Mouse (Mus musculus) CH12.LX (cell line): ENCODE measurements around the gene Actl11. TPM values are rescaled to one million over a fixed set of nuclear protein-coding genes. Genes with fewer than 3 reads are reported as not detected.

Experiments
- DNase-seq: peaks from one replicate; pipeline ENCODE4 v3.0.0-alpha.2; 2013; ENCODE audit errors: extremely low read depth
- H3K27ac ChIP-seq: 2 replicates; pipeline ENCODE4 v1.5.1; 2012; ENCODE audit warnings: low read depth, mild to moderate bottlenecking, control low read depth, moderate library complexity; ENCODE audit not compliant: insufficient read depth
- H3K27me3 ChIP-seq: replicated peaks from 2 replicates; pipeline ENCODE3; 2012; ENCODE audit warnings: inconsistent platforms
- H3K36me3 ChIP-seq, 2 experiments: replicated peaks in 1 of 2; 2 replicates each; pipeline versions ENCODE3 to v1.6.1; 2012; ENCODE audit warnings: inconsistent platforms in 1 of 2, low read length in 1 of 2, mild to moderate bottlenecking in 1 of 2, mixed read lengths in 1 of 2, moderate library complexity in 1 of 2; ENCODE audit not compliant: control insufficient read depth in 1 of 2, insufficient read depth in 1 of 2
- H3K4me1 ChIP-seq, 2 experiments: 2 replicates each; pipeline ENCODE4 v1.6.1; 2012; ENCODE audit warnings: inconsistent platforms in 1 of 2, moderate library complexity in 1 of 2; ENCODE audit not compliant: insufficient read depth in 2 of 2, control insufficient read depth in 1 of 2
- H3K4me2 ChIP-seq: 2 replicates; pipeline ENCODE4 v1.6.1; 2012; ENCODE audit warnings: low read depth, mild to moderate bottlenecking, control low read depth; ENCODE audit not compliant: poor library complexity, insufficient read depth, severe bottlenecking
- H3K4me3 ChIP-seq, 3 experiments: fragments of 150-350 bp in 1 of 3; sonication (generic) in 1 of 3; replicated peaks in 1 of 3; 2 replicates each; pipeline versions ENCODE3 to v1.5.1; 2011 to 2012; ENCODE audit warnings: low read depth in 2 of 3, low read length in 2 of 3, mild to moderate bottlenecking in 2 of 3, moderate library complexity in 2 of 3, control low read depth in 1 of 3, improper control_type of control experiment in 1 of 3, inconsistent platforms in 1 of 3, mixed read lengths in 1 of 3; ENCODE audit not compliant: poor library complexity in 1 of 3
- H3K79me2 ChIP-seq: replicated peaks from 2 replicates; pipeline ENCODE4 v1.6.1; 2012; ENCODE audit warnings: mild to moderate bottlenecking, moderate library complexity; ENCODE audit not compliant: control insufficient read depth, poor library complexity, insufficient read depth, severe bottlenecking; ENCODE audit errors: extremely low read depth
- H3K9ac ChIP-seq: 2 replicates; pipeline ENCODE4 v1.6.1; 2012; ENCODE audit warnings: low read depth, mild to moderate bottlenecking, control low read depth, moderate library complexity; ENCODE audit not compliant: insufficient read depth
- H3K9me3 ChIP-seq: replicated peaks from 2 replicates; pipeline ENCODE3; 2012; ENCODE audit warnings: low read length, inconsistent platforms, mixed read lengths
- BHLHE40 ChIP-seq: IDR thresholded peaks from 2 replicates; pipeline ENCODE4 v1.6.1; 2011; ENCODE audit warnings: mild to moderate bottlenecking, low read depth, low read length, improper control_type of control experiment
- CHD1 ChIP-seq: IDR thresholded peaks from 2 replicates; pipeline ENCODE4 v1.6.1; 2012; ENCODE audit warnings: low read depth, low read length, improper control_type of control experiment, inconsistent platforms
- E2F4 ChIP-seq: IDR thresholded peaks from 2 replicates; pipeline ENCODE4 v1.6.1; 2011; ENCODE audit warnings: low read depth, low read length, improper control_type of control experiment; ENCODE audit not compliant: insufficient replicate concordance
- ELF1 ChIP-seq: IDR thresholded peaks from 2 replicates; pipeline ENCODE4 v1.6.1; 2014; ENCODE audit warnings: low read depth, mild to moderate bottlenecking, inconsistent platforms, low read length, improper control_type of control experiment
- EP300 ChIP-seq: IDR thresholded peaks from 2 replicates; pipeline ENCODE4 v1.6.1; 2011; ENCODE audit warnings: low read length, improper control_type of control experiment
- ETS1 ChIP-seq: conservative IDR thresholded peaks from 2 replicates; pipeline ENCODE4 v1.6.1; 2012; ENCODE audit warnings: low read depth, mild to moderate bottlenecking, inconsistent platforms, low read length, improper control_type of control experiment, moderate library complexity
- GABPA ChIP-seq: IDR thresholded peaks from 2 replicates; pipeline ENCODE4 v1.6.1; 2012; ENCODE audit warnings: low read depth, low read length, improper control_type of control experiment, inconsistent platforms; ENCODE audit not compliant: insufficient replicate concordance
- IRF4 ChIP-seq: IDR thresholded peaks from 2 replicates; pipeline ENCODE4 v1.6.1; 2014; ENCODE audit warnings: low read depth, mild to moderate bottlenecking, inconsistent platforms, low read length, improper control_type of control experiment
- JUN ChIP-seq: IDR thresholded peaks from 2 replicates; pipeline ENCODE4 v1.6.1; 2011; ENCODE audit warnings: low read depth, mild to moderate bottlenecking, low read length, improper control_type of control experiment, moderate library complexity; ENCODE audit not compliant: insufficient read depth
- JUND ChIP-seq: conservative IDR thresholded peaks from 2 replicates; pipeline ENCODE4 v1.6.1; 2011; ENCODE audit warnings: low read depth, low read length, improper control_type of control experiment
- KAT2A ChIP-seq: IDR thresholded peaks from 2 replicates; pipeline ENCODE4 v1.6.1; 2012; ENCODE audit warnings: low read length, improper control_type of control experiment, inconsistent platforms; ENCODE audit not compliant: insufficient replicate concordance
- MAFK ChIP-seq: IDR thresholded peaks from 2 replicates; pipeline ENCODE4 v1.6.1; 2011; ENCODE audit warnings: low read length, improper control_type of control experiment; ENCODE audit not compliant: insufficient replicate concordance
- MAZ ChIP-seq: IDR thresholded peaks from 2 replicates; pipeline ENCODE4 v1.6.1; 2012; ENCODE audit warnings: low read depth, mild to moderate bottlenecking, inconsistent platforms, low read length, improper control_type of control experiment, moderate library complexity
- MEF2A ChIP-seq: IDR thresholded peaks from 2 replicates; pipeline ENCODE4 v1.6.1; 2014; ENCODE audit warnings: low read depth, mild to moderate bottlenecking, inconsistent platforms, low read length, improper control_type of control experiment, borderline replicate concordance
- MXI1 ChIP-seq: IDR thresholded peaks from 2 replicates; pipeline ENCODE4 v1.6.1; 2011; ENCODE audit warnings: mild to moderate bottlenecking, low read depth, low read length, improper control_type of control experiment
- MYC ChIP-seq: IDR thresholded peaks from 2 replicates; pipeline ENCODE4 v1.6.1; 2011; ENCODE audit warnings: low read depth, mild to moderate bottlenecking, improper control_type of control experiment, low read length
- NELFE ChIP-seq: IDR thresholded peaks from 2 replicates; pipeline ENCODE4 v1.6.1; 2011; ENCODE audit warnings: low read depth, low read length, improper control_type of control experiment
- POLR2A ChIP-seq: IDR thresholded peaks from 2 replicates; pipeline ENCODE4 v1.6.1; 2011; ENCODE audit warnings: low read depth, mild to moderate bottlenecking, improper control_type of control experiment, low read length
- POLR2AphosphoS2 ChIP-seq: IDR thresholded peaks from 2 replicates; pipeline ENCODE4 v1.6.1; 2011; ENCODE audit warnings: low read depth, low read length, improper control_type of control experiment
- RCOR1 ChIP-seq: conservative IDR thresholded peaks from 2 replicates; pipeline ENCODE4 v1.6.1; 2012; ENCODE audit warnings: low read depth, mild to moderate bottlenecking, inconsistent platforms, low read length, improper control_type of control experiment
- SIN3A ChIP-seq: IDR thresholded peaks from 2 replicates; pipeline ENCODE4 v1.6.1; 2012; ENCODE audit warnings: low read length, improper control_type of control experiment, inconsistent platforms
- SMC3 ChIP-seq: IDR thresholded peaks from 2 replicates; pipeline ENCODE4 v1.6.1; 2011; ENCODE audit warnings: low read depth, low read length, improper control_type of control experiment
- TBP ChIP-seq: conservative IDR thresholded peaks from 2 replicates; pipeline ENCODE4 v1.6.1; 2011; ENCODE audit warnings: low read depth, low read length, improper control_type of control experiment
- UBTF ChIP-seq: IDR thresholded peaks from 2 replicates; pipeline ENCODE4 v1.6.1; 2012; ENCODE audit warnings: low read depth, mild to moderate bottlenecking, inconsistent platforms, low read length, improper control_type of control experiment, moderate library complexity
- USF1 ChIP-seq: IDR thresholded peaks from 2 replicates; pipeline ENCODE4 v1.6.1; 2014; ENCODE audit warnings: low read depth, mild to moderate bottlenecking, inconsistent platforms, low read length, improper control_type of control experiment
- USF2 ChIP-seq: conservative IDR thresholded peaks from 2 replicates; pipeline ENCODE4 v1.6.1; 2011; ENCODE audit warnings: low read depth, low read length, improper control_type of control experiment
- ZMIZ1 ChIP-seq: IDR thresholded peaks from 2 replicates; pipeline ENCODE4 v1.6.1; 2012; ENCODE audit warnings: low read depth, mild to moderate bottlenecking, inconsistent platforms, low read length, improper control_type of control experiment
- ZNF384 ChIP-seq: IDR thresholded peaks from 2 replicates; pipeline ENCODE4 v1.6.1; 2012; ENCODE audit warnings: low read depth, low read length, improper control_type of control experiment, inconsistent platforms
- dilution Hi-C: fragments of 300-500 bp; cut with MboI; formaldehyde crosslinking; loops from 2 replicates; pipeline ENCODE4 v1.14.3; 2020; ENCODE audit warnings: low sequenced_read_pairs; ENCODE audit not compliant: extremely low pct_unique_long_range_greater_than_20kb, extremely low pct_ligation_motif_present
- in situ Hi-C: fragments of 300-500 bp; cut with MboI; formaldehyde crosslinking; loops from 3 replicates; pipeline ENCODE4 v1.14.3; 2019; ENCODE audit warnings: low sequenced_read_pairs, low pct_ligation_motif_present, low pct_unique_long_range_greater_than_20kb, mixed read lengths
- polyA plus RNA-seq: library from polyadenylated mRNA; unstranded; fragments of >175 nt; gene quantifications from 2 replicates; pipeline ENCODE4 v1.2.1, GENCODE M21; 2012; ENCODE audit warnings: low read depth; ENCODE audit not compliant: insufficient read length
- total RNA-seq, 2 experiments: library from RNA; depleted of rRNA; stranded (reverse); fragments of 300-350 nt in 1 of 2; fragments of >200 nt in 1 of 2; gene quantifications; 2 replicates each; pipeline ENCODE4 v1.2.3; 2012 to 2014

The Actl11 gene
- total and polyA plus RNA-seq, 3 experiments, result not detected

GRCm38 (mm10) chr9:107900840-107901626, 27.2 kb upstream of the Actl11 start:
- no peak overlapping the region for H3K27ac ChIP-seq
- H3K4me2 ChIP-seq, result no peak overlapping the region
- no peaks in the 10 kb centered on the region for H3K27me3 ChIP-seq
- in situ Hi-C loops (no loop called here), dilution Hi-C loops (no loop called here)
- no peaks in the 10 kb centered on the region for H3K9me3 ChIP-seq
- H3K36me3 ChIP-seq, result peaks cover 25 to 51% of the 10 kb centered on the region in 2 experiments
- H3K9ac ChIP-seq, result no peak overlapping the region
- H3K79me2 ChIP-seq, result no peaks in the 10 kb centered on the region
- H3K4me1 ChIP-seq, result peaks cover 9 to 28% of the 10 kb centered on the region in 2 experiments; a peak in 3 of 4 replicates
- no peak for DNase-seq
- TF ChIP-seq USF1 (no peak), JUN (no peak), MAZ (no peak), KAT2A (no peak), SIN3A (no peak), EP300 (no peak), ETS1 (no peak), MEF2A (no peak), UBTF (no peak), USF2 (no peak), TBP (no peak), MAFK (no peak), POLR2A (no peak), IRF4 (no peak), RCOR1 (no peak), E2F4 (no peak), ELF1 (no peak), ZNF384 (no peak)
- TF ChIP-seq, all 38 proteins: peak for 0
- H3K4me3 ChIP-seq, result no peak overlapping the region

- no peak for DNase-seq
- no peaks in the 10 kb centered on the region for H3K27me3 ChIP-seq
- H3K4me3 ChIP-seq, result no peak overlapping the region
- H3K4me2 ChIP-seq, result no peak overlapping the region
- peaks cover 13 to 31% of the 10 kb centered on the region in 2 experiments; a peak in 3 of 4 replicates for H3K4me1 ChIP-seq
- H3K9me3 ChIP-seq, result no peaks in the 10 kb centered on the region
- H3K36me3 ChIP-seq, result peaks cover 25 to 49% of the 10 kb centered on the region in 2 experiments
- dilution Hi-C loops (no loop called here), in situ Hi-C loops (no loop called here)
- H3K79me2 ChIP-seq, result no peaks in the 10 kb centered on the region
- no peak for TF ChIP-seq SMC3
- TF ChIP-seq TBP, result no peak
- TF ChIP-seq JUND, result no peak
- no peak for TF ChIP-seq POLR2AphosphoS2
- TF ChIP-seq GABPA, result no peak
- no peak for TF ChIP-seq MYC
- TF ChIP-seq ZMIZ1, result no peak
- TF ChIP-seq ETS1, result no peak
- no peak for TF ChIP-seq ZNF384
- TF ChIP-seq BHLHE40, result no peak
- TF ChIP-seq MEF2A, result no peak
- TF ChIP-seq CHD1, result no peak
- no peak for TF ChIP-seq ELF1
- TF ChIP-seq KAT2A, result no peak
- no peak for TF ChIP-seq NELFE
- TF ChIP-seq IRF4, result no peak
- no peak for TF ChIP-seq POLR2A
- TF ChIP-seq MXI1, result no peak
- no peak overlapping the region for H3K9ac ChIP-seq
- H3K27ac ChIP-seq, result no peak overlapping the region
These were observed 26.7 kb upstream of the Actl11 start for GRCm38 (mm10) chr9:107901627-107901914.
